Comparison of ENCODE assay signal across 18 mouse cellular contexts in genomic region chr6:39005267-39005944, GRCm38 (mm10).
DNase-seq lines count a peak whose midpoint lies in the region; ATAC-seq and TF ChIP-seq lines count a peak whose summit lies in the region.
"Had no signal": no experiment of that assay in that cellular context is flagged by ENCODE, and none has a peak within 500 bp of the region (broad histone marks: within the 10 kb centered on the region; RNA-seq: fewer than 3 reads in every experiment).

No protein-coding gene starts in this region.

- no peak overlapping the region for H3K9ac ChIP-seq in forebrain, embryonic 16.5 days (replicated peaks; ENCODE audit: low read depth, low read length)
- H3K9ac ChIP-seq in hindbrain, embryonic 16.5 days (ENCODE audit: low read depth, low read length) = no peak overlapping the region
- H3K9ac ChIP-seq in midbrain, postnatal 0 days (replicated peaks; ENCODE audit: low read length, poor library complexity, severe bottlenecking) = no peak overlapping the region
- H3K9ac ChIP-seq: lung, embryonic 15.5 days had no signal

- TF ChIP-seq POLR2A in kidney, adult 2 months (IDR thresholded peaks at IDR 0.05; ENCODE audit: low read depth, low read length) = no peak

- H3K4me3 ChIP-seq in kidney, adult 2 months (ENCODE audit: insufficient read depth, low read depth, low read length) = no peak overlapping the region
- H3K4me3 ChIP-seq in forebrain, embryonic 16.5 days (replicated peaks; ENCODE audit: low read length) = no peak overlapping the region
- no peak overlapping the region for H3K4me3 ChIP-seq in hindbrain, embryonic 16.5 days (ENCODE audit: low read length)
- no peak overlapping the region for H3K4me3 ChIP-seq in midbrain, postnatal 0 days (ENCODE audit: low read depth, low read length)
- no peak overlapping the region for H3K4me3 ChIP-seq in embryonic facial prominence, embryonic 10.5 days
- H3K4me3 ChIP-seq: heart, embryonic 10.5 days; lung, embryonic 15.5 days; megakaryocyte, embryonic 14.5 days had no signal

- H3K27ac ChIP-seq in kidney, adult 2 months (ENCODE audit: insufficient read depth, low read depth, low read length) = peak overlapping the region; percentile 10
- no peak overlapping the region for H3K27ac ChIP-seq in forebrain, embryonic 16.5 days (ENCODE audit: low read length)
- H3K27ac ChIP-seq in hindbrain, embryonic 16.5 days (ENCODE audit: low read depth, low read length) = peak overlapping the region; percentile 1; the same call in 1 of the 2 replicates
- peak overlapping the region; percentile 55 for H3K27ac ChIP-seq in midbrain, postnatal 0 days (ENCODE audit: low read depth, low read length)
- no peak overlapping the region for H3K27ac ChIP-seq in embryonic facial prominence, embryonic 10.5 days (replicated peaks)
- H3K27ac ChIP-seq: heart, embryonic 10.5 days; lung, embryonic 15.5 days; stomach, postnatal 0 days had no signal

- no peak for TF ChIP-seq CTCF in kidney, adult 2 months (conservative IDR thresholded peaks at IDR 0.05; ENCODE audit: insufficient read depth, insufficient read length, low read depth, low read length)
- no peak for TF ChIP-seq CTCF in midbrain, postnatal 0 days (IDR thresholded peaks at IDR 0.05)

- WGBS in kidney, adult 2 months = 62% methylated on average over 20 of the region's 20 CpGs
- 56% methylated on average over 20 of the region's 20 CpGs for WGBS in forebrain, embryonic 16.5 days
- 57% methylated on average over 20 of the region's 20 CpGs for WGBS in hindbrain, embryonic 16.5 days
- 48% methylated on average over 20 of the region's 20 CpGs for WGBS in midbrain, postnatal 0 days
- 83% methylated on average over 20 of the region's 20 CpGs for WGBS in embryonic facial prominence, embryonic 10.5 days

- no peaks in the 10 kb centered on the region for H3K9me3 ChIP-seq in forebrain, embryonic 16.5 days (ENCODE audit: control insufficient read depth, low read length)
- no peaks in the 10 kb centered on the region for H3K9me3 ChIP-seq in hindbrain, embryonic 16.5 days (ENCODE audit: control insufficient read depth, low read length)
- H3K9me3 ChIP-seq in midbrain, postnatal 0 days (ENCODE audit: low read length) = no peaks in the 10 kb centered on the region
- no peaks in the 10 kb centered on the region for H3K9me3 ChIP-seq in embryonic facial prominence, embryonic 10.5 days
- H3K9me3 ChIP-seq: heart, embryonic 10.5 days; lung, embryonic 15.5 days; megakaryocyte, embryonic 14.5 days had no signal

- peak; percentile 37 for DNase-seq in kidney, adult 2 months
- DNase-seq in kidney, postnatal 10 days = no peak
- no peak for DNase-seq in midbrain, postnatal 0 days (ENCODE audit: low spot score)
- DNase-seq in layer of hippocampus, adult 9-10 months (ENCODE audit: low spot score) = no peak
- DNase-seq in embryonic facial prominence, embryonic 10.5 days (ENCODE audit: low spot score) = no peak
- DNase-seq: adrenal gland, postnatal 14 days; cerebellum, postnatal 10 days; gastrocnemius, postnatal 10 days; heart, postnatal 36 days; kidney, adult 9 months; spleen, adult 18-20 months had no signal

- H3K4me2 ChIP-seq in forebrain, embryonic 16.5 days (ENCODE audit: low read length) = no peak overlapping the region
- no peak overlapping the region for H3K4me2 ChIP-seq in hindbrain, embryonic 16.5 days (ENCODE audit: low read length)
- H3K4me2 ChIP-seq in midbrain, postnatal 0 days (ENCODE audit: low read depth, low read length, poor library complexity, severe bottlenecking) = no peak overlapping the region
- H3K4me2 ChIP-seq: lung, embryonic 15.5 days had no signal

- H3K27me3 ChIP-seq in kidney, adult 2 months (replicated peaks; ENCODE audit: control insufficient read depth, insufficient read depth, low read length) = no peaks in the 10 kb centered on the region
- H3K27me3 ChIP-seq in forebrain, embryonic 16.5 days (replicated peaks; ENCODE audit: control insufficient read depth, insufficient read depth, low read length) = no peaks in the 10 kb centered on the region
- H3K27me3 ChIP-seq in hindbrain, embryonic 16.5 days (replicated peaks; ENCODE audit: control insufficient read depth, insufficient read depth, low read length) = no peaks in the 10 kb centered on the region
- no peaks in the 10 kb centered on the region for H3K27me3 ChIP-seq in midbrain, postnatal 0 days (ENCODE audit: insufficient read depth, low read length)
- H3K27me3 ChIP-seq in embryonic facial prominence, embryonic 10.5 days (replicated peaks; ENCODE audit: low read depth, poor library complexity, severe bottlenecking) = no peaks in the 10 kb centered on the region
- H3K27me3 ChIP-seq: lung, embryonic 15.5 days; megakaryocyte, embryonic 14.5 days had no signal

- peak; percentile 33; the same call in 1 of the 2 replicates for ATAC-seq in forebrain, embryonic 16.5 days
- ATAC-seq in hindbrain, embryonic 16.5 days = peak; percentile 48
- ATAC-seq in midbrain, postnatal 0 days (ENCODE audit: low FRiP score) = peak; percentile 54; the same call in 1 of the 2 replicates
- ATAC-seq: CD4-positive, CD25-positive, alpha-beta regulatory T cell, adult 4 months had no signal

- H3K4me1 ChIP-seq in kidney, adult 2 months (ENCODE audit: control insufficient read depth, insufficient read depth, low read length) = no peaks in the 10 kb centered on the region
- H3K4me1 ChIP-seq in forebrain, embryonic 16.5 days (replicated peaks; ENCODE audit: control insufficient read depth, insufficient read depth, low read length) = peaks cover 8% of the 10 kb centered on the region; the same call in 1 of the 2 replicates
- H3K4me1 ChIP-seq in hindbrain, embryonic 16.5 days (ENCODE audit: control insufficient read depth, insufficient read depth, low read depth, low read length) = peaks cover 7% of the 10 kb centered on the region
- no peaks in the 10 kb centered on the region; the same call in 1 of the 2 replicates for H3K4me1 ChIP-seq in midbrain, postnatal 0 days (ENCODE audit: insufficient read depth, low read length)
- H3K4me1 ChIP-seq in embryonic facial prominence, embryonic 10.5 days = peaks cover 16% of the 10 kb centered on the region
- H3K4me1 ChIP-seq: lung, embryonic 15.5 days had no signal

- no peaks in the 10 kb centered on the region for H3K36me3 ChIP-seq in kidney, adult 2 months (ENCODE audit: control insufficient read depth, insufficient read depth, low read length)
- no peaks in the 10 kb centered on the region for H3K36me3 ChIP-seq in forebrain, embryonic 16.5 days (ENCODE audit: control insufficient read depth, insufficient read depth)
- no peaks in the 10 kb centered on the region for H3K36me3 ChIP-seq in hindbrain, embryonic 16.5 days (ENCODE audit: control insufficient read depth, insufficient read depth, low read length)
- no peaks in the 10 kb centered on the region for H3K36me3 ChIP-seq in midbrain, postnatal 0 days (ENCODE audit: insufficient read depth, low read length)
- H3K36me3 ChIP-seq in embryonic facial prominence, embryonic 10.5 days (replicated peaks) = no peaks in the 10 kb centered on the region
- H3K36me3 ChIP-seq: heart, embryonic 10.5 days; lung, embryonic 15.5 days had no signal

Comparison
In these comparisons a context has a peak if more than half of its experiments do, and no peak if none do; other contexts are left out.
1. H3K27ac ChIP-seq: peak in kidney, adult 2 months (single experiment), hindbrain, embryonic 16.5 days (single experiment) and midbrain, postnatal 0 days (single experiment); none in forebrain, embryonic 16.5 days (single experiment) and embryonic facial prominence, embryonic 10.5 days (single experiment).
2. Peak in every context shown above with its lines, with median percentiles within 50 percentile points of each other: ATAC-seq.